Mouse (Mus musculus): Measurements from ENCODE around the gene Azi2. TPM values are rescaled to one million over a fixed set of nuclear protein-coding genes. Genes with fewer than 3 reads are reported as not detected.

Gene Azi2
- total and polyA plus RNA-seq, 3 experiments, result 22.7 to 73.7 (median 62.2) TPM

DNA sequence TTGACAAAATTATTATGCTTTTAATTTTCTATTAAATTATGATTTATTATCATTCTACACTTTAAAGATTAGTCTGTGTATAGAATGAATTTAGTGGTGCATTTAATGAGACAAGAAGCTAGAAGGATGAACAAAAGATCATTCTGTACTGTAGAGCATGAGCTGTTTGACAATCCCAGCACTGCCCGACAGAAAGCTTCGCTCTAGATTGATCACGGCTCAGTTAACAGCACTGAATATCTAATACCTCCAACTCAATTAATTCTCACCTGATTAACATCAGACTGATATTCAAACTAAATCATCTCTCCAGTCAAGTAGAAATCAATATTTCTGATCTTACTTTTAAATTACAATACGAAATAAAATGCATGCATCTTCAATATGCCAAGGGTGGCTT is 43.5 kb downstream of the Azi2 start:
- TF ChIP-seq EP300 (IDR thresholded peaks at IDR 0.05; ENCODE audit: insufficient read depth, low read depth, low read length) (no peak), CTCF (IDR thresholded peaks at IDR 0.05) (no peak), POLR2A (IDR thresholded peaks at IDR 0.05; ENCODE audit: insufficient read depth, low read depth, low read length) (no peak)
- DNase-seq, result no peak
- Histone ChIP-seq H3K9ac (ENCODE audit: low read depth, low read length) (no peak overlapping the region), H3K27ac (no peak overlapping the region), H3K79me2 (replicated peaks; ENCODE audit: control insufficient read depth, insufficient read depth, low read length) (no peaks in the 10 kb centered on the region), H3K4me3 (no peak overlapping the region), H3K27me3 (ENCODE audit: control insufficient read depth, insufficient read depth, low read length) (no peaks in the 10 kb centered on the region), H3K36me3 (ENCODE audit: control insufficient read depth, insufficient read depth, low read length) (no peaks in the 10 kb centered on the region), H3K4me1 (ENCODE audit: control insufficient read depth, insufficient read depth, low read length) (no peaks in the 10 kb centered on the region)
- intact Hi-C loops (cut with DNase I), result no loop called here
- WGBS, result 89% methylated on average over 4 of the region's 4 CpGs

DNA sequence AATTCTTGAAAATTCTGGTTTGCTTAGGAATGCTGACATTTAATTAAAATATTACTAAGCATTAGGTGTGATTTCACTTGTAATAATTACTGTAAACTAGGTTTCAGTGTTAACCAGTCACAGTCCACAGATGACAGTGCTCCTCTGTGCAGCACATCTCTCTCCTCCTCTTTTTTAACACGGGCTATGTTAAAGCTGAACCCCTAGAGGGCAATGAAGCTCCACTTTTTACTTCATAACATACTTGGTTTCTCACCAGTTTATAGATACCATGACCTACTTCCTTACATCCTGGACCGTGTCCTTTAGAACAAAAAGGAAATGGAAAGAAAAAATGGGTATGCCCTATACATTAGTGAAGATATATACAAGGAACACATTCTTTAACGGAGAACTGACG is 59.1 kb downstream of the Azi2 start:
- Histone ChIP-seq H3K27ac (no peak overlapping the region), H3K27me3 (ENCODE audit: control insufficient read depth, insufficient read depth, low read length) (no peaks in the 10 kb centered on the region), H3K79me2 (replicated peaks; ENCODE audit: control insufficient read depth, insufficient read depth, low read length) (no peaks in the 10 kb centered on the region), H3K36me3 (ENCODE audit: control insufficient read depth, insufficient read depth, low read length) (no peaks in the 10 kb centered on the region), H3K4me3 (no peak overlapping the region), H3K4me1 (ENCODE audit: control insufficient read depth, insufficient read depth, low read length) (no peaks in the 10 kb centered on the region), H3K9ac (ENCODE audit: low read depth, low read length) (no peak overlapping the region)
- intact Hi-C loops (cut with DNase I), result loop anchor here (1.0 kb wide), 1 partner anchor 390 kb away; no protein-coding TSS in a partner anchor
- DNase-seq, result no peak
- WGBS, result 21% methylated on average over 4 of the region's 4 CpGs
- TF ChIP-seq CTCF (IDR thresholded peaks at IDR 0.05) (peak; percentile 68), EP300 (IDR thresholded peaks at IDR 0.05; ENCODE audit: insufficient read depth, low read depth, low read length) (no peak), POLR2A (IDR thresholded peaks at IDR 0.05; ENCODE audit: insufficient read depth, low read depth, low read length) (no peak)

DNA sequence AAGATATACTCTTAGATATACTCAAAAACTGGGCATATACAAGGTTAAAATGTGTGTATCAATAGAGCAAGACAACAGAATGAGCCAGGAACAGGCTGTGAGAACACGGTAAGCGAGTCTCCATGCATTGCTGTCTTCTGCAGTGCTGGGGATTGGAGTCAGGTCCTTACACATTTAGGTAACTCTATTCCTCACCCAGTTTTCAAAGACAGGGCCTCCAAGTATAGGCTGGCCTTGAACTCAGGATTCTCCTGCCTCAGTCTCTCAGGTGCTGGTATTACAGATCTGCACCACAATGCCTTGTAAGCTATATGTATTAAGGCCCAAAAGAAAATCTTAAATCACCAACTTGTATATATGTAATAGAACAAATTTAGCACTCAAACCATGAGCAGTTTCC is 60.2 kb downstream of the Azi2 start:
- intact Hi-C loops (cut with DNase I), result no loop called here
- H3K36me3 ChIP-seq (ENCODE audit: control insufficient read depth, insufficient read depth, low read length), result no peaks in the 10 kb centered on the region
- 100% methylated on average over 2 of the region's 2 CpGs for WGBS

DNA sequence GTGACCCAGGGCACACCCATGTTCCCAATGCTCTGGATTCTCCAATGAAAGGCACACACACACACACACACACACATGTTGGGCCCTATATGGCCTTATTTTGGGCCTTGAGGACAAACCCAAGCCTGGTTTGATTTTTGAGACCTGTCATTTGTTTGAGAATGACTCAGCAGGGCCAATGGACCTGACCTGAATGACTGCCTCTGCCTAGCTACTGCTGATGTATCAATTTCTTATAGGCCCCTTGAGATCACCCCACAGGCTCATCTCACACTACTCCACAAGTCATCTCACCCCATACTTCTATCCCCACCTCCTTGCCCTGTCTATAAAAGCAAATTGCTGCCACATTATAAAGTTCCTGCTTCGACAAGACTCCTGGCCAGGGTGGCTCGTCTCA is 61.5 kb downstream of the Azi2 start:
- no peak for DNase-seq
- no peak overlapping the region for H3K9ac ChIP-seq (ENCODE audit: low read depth, low read length)
- no peaks in the 10 kb centered on the region for H3K36me3 ChIP-seq (ENCODE audit: control insufficient read depth, insufficient read depth, low read length)
- intact Hi-C loops (cut with DNase I), result no loop called here
- WGBS, result 86% methylated on average over 2 of the region's 2 CpGs
- H3K4me1 ChIP-seq (ENCODE audit: control insufficient read depth, insufficient read depth, low read length), result no peaks in the 10 kb centered on the region
- TF ChIP-seq CTCF (IDR thresholded peaks at IDR 0.05) (no peak), POLR2A (IDR thresholded peaks at IDR 0.05; ENCODE audit: insufficient read depth, low read depth, low read length) (no peak), EP300 (IDR thresholded peaks at IDR 0.05; ENCODE audit: insufficient read depth, low read depth, low read length) (no peak)
- no peaks in the 10 kb centered on the region for H3K79me2 ChIP-seq (replicated peaks; ENCODE audit: control insufficient read depth, insufficient read depth, low read length)
- no peak overlapping the region for H3K27ac ChIP-seq
- no peak overlapping the region for H3K4me3 ChIP-seq
- no peaks in the 10 kb centered on the region for H3K27me3 ChIP-seq (ENCODE audit: control insufficient read depth, insufficient read depth, low read length)

More for the DNA sequence above, 60.2 kb downstream of the Azi2 start:
- Histone ChIP-seq H3K27me3 (ENCODE audit: control insufficient read depth, insufficient read depth, low read length) (no peaks in the 10 kb centered on the region), H3K4me3 (no peak overlapping the region), H3K27ac (no peak overlapping the region), H3K9ac (ENCODE audit: low read depth, low read length) (no peak overlapping the region), H3K4me1 (ENCODE audit: control insufficient read depth, insufficient read depth, low read length) (no peaks in the 10 kb centered on the region), H3K79me2 (replicated peaks; ENCODE audit: control insufficient read depth, insufficient read depth, low read length) (no peaks in the 10 kb centered on the region)
- no peak for DNase-seq
- TF ChIP-seq CTCF (IDR thresholded peaks at IDR 0.05), result no peak
- no peak for TF ChIP-seq POLR2A (IDR thresholded peaks at IDR 0.05; ENCODE audit: insufficient read depth, low read depth, low read length)
- TF ChIP-seq EP300 (IDR thresholded peaks at IDR 0.05; ENCODE audit: insufficient read depth, low read depth, low read length), result no peak

DNA sequence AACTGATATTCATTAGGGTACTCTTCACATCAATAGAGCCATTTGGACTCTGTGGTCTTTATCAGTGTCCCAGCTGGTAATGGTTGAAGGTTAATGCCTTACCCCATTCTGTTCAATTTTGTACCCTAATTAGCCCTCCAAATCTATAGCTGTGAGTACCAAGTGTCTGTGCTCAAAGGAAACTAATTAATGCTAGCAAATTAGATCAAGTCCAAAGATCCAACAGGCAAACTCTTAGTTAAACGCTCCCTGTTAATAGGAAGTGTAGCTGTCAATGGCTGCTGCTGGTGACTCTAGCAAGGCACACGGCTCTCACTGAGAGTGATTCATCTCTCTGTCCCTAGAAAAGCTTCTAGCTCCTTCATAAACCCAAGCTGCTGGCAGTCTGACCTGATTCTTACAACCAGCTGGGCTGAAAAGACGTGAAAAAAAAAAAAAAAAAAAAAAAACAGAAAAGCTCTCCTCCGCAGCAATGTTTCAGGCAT is 68.3 kb downstream of the Azi2 start:
- Histone ChIP-seq H3K4me1 (ENCODE audit: control insufficient read depth, insufficient read depth, low read length) (no peaks in the 10 kb centered on the region), H3K9ac (ENCODE audit: low read depth, low read length) (no peak overlapping the region), H3K27me3 (ENCODE audit: control insufficient read depth, insufficient read depth, low read length) (no peaks in the 10 kb centered on the region), H3K4me3 (no peak overlapping the region), H3K27ac (no peak overlapping the region), H3K36me3 (ENCODE audit: control insufficient read depth, insufficient read depth, low read length) (no peaks in the 10 kb centered on the region), H3K79me2 (replicated peaks; ENCODE audit: control insufficient read depth, insufficient read depth, low read length) (no peaks in the 10 kb centered on the region; the same call in 1 of the 2 replicates)
- DNase-seq, result no peak
- 74% methylated on average over 4 of the region's 4 CpGs for WGBS
- TF ChIP-seq EP300 (IDR thresholded peaks at IDR 0.05; ENCODE audit: insufficient read depth, low read depth, low read length), result no peak
- no peak for TF ChIP-seq CTCF (IDR thresholded peaks at IDR 0.05)
- no peak for TF ChIP-seq POLR2A (IDR thresholded peaks at IDR 0.05; ENCODE audit: insufficient read depth, low read depth, low read length)
- intact Hi-C loops (cut with DNase I), result no loop called here

DNA sequence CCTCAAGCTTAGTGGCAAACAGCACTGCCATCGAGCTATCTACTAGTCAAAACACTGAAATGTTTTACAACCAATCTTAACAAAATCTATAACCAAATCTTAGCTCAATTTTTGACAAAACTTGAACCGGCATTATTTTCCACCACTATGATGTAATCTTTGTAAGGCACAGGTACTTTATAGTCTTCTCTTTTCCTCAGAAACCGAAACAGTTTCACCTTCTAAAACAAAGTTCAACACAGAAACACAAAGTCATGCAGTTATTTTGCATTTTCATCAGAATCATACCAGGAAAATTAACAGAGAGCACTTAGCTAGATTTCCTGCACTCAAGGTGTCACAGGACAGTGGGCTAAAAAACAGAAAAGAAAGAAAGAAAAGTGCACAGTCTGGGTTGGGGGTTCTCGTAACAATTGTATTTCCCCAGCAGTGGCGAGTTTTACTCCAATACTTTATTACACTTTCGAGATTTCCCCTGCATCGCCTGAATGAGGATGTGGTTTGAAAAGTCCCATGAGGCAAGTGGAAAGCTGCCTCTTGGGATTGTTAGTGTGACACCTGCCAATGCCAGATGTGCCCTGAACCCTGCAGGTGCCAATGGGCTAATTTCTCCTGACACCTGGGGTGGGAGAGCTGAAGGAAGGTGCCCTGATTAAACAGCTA is 69.5 kb downstream of the Azi2 start:
- Histone ChIP-seq H3K4me3 (no peak overlapping the region), H3K79me2 (replicated peaks; ENCODE audit: control insufficient read depth, insufficient read depth, low read length) (no peaks in the 10 kb centered on the region; the same call in 1 of the 2 replicates), H3K27ac (no peak overlapping the region), H3K36me3 (ENCODE audit: control insufficient read depth, insufficient read depth, low read length) (no peaks in the 10 kb centered on the region), H3K9ac (ENCODE audit: low read depth, low read length) (no peak overlapping the region), H3K4me1 (ENCODE audit: control insufficient read depth, insufficient read depth, low read length) (no peaks in the 10 kb centered on the region), H3K27me3 (ENCODE audit: control insufficient read depth, insufficient read depth, low read length) (no peaks in the 10 kb centered on the region)
- 81% methylated on average over 7 of the region's 7 CpGs for whole genome bisulfite sequencing
- intact Hi-C loops (cut with DNase I), result no loop called here
- DNase-seq, result no peak
- TF ChIP-seq POLR2A (IDR thresholded peaks at IDR 0.05; ENCODE audit: insufficient read depth, low read depth, low read length) (no peak), EP300 (IDR thresholded peaks at IDR 0.05; ENCODE audit: insufficient read depth, low read depth, low read length) (no peak), CTCF (IDR thresholded peaks at IDR 0.05) (no peak)
